Mouse (Mus musculus) CH12.LX (cell line): ENCODE measurements at regions not wholly inside any gene's neighbourhood (a gene's known extent, or its start where the extent isn't known, plus 50 kb on each side); places are given as distances from the start of the nearest gene placed in this dataset.

Source experiments
- DNase-seq: peaks from one replicate; pipeline ENCODE4 v3.0.0-alpha.2; 2013; ENCODE audit errors: extremely low read depth
- H3K27ac ChIP-seq: 2 replicates; pipeline ENCODE4 v1.5.1; 2012; ENCODE audit warnings: low read depth, mild to moderate bottlenecking, control low read depth, moderate library complexity; ENCODE audit not compliant: insufficient read depth
- H3K27me3 ChIP-seq: replicated peaks from 2 replicates; pipeline ENCODE3; 2012; ENCODE audit warnings: inconsistent platforms
- H3K36me3 ChIP-seq, 2 experiments: replicated peaks in 1 of 2; 2 replicates each; pipeline versions ENCODE3 to v1.6.1; 2012; ENCODE audit warnings: inconsistent platforms in 1 of 2, low read length in 1 of 2, mild to moderate bottlenecking in 1 of 2, mixed read lengths in 1 of 2, moderate library complexity in 1 of 2; ENCODE audit not compliant: control insufficient read depth in 1 of 2, insufficient read depth in 1 of 2
- H3K4me1 ChIP-seq, 2 experiments: 2 replicates each; pipeline ENCODE4 v1.6.1; 2012; ENCODE audit warnings: inconsistent platforms in 1 of 2, moderate library complexity in 1 of 2; ENCODE audit not compliant: insufficient read depth in 2 of 2, control insufficient read depth in 1 of 2
- H3K4me2 ChIP-seq: 2 replicates; pipeline ENCODE4 v1.6.1; 2012; ENCODE audit warnings: low read depth, mild to moderate bottlenecking, control low read depth; ENCODE audit not compliant: poor library complexity, insufficient read depth, severe bottlenecking
- H3K4me3 ChIP-seq, 3 experiments: fragments of 150-350 bp in 1 of 3; sonication (generic) in 1 of 3; replicated peaks in 1 of 3; 2 replicates each; pipeline versions ENCODE3 to v1.5.1; 2011 to 2012; ENCODE audit warnings: low read depth in 2 of 3, low read length in 2 of 3, mild to moderate bottlenecking in 2 of 3, moderate library complexity in 2 of 3, control low read depth in 1 of 3, improper control_type of control experiment in 1 of 3, inconsistent platforms in 1 of 3, mixed read lengths in 1 of 3; ENCODE audit not compliant: poor library complexity in 1 of 3
- H3K79me2 ChIP-seq: replicated peaks from 2 replicates; pipeline ENCODE4 v1.6.1; 2012; ENCODE audit warnings: mild to moderate bottlenecking, moderate library complexity; ENCODE audit not compliant: control insufficient read depth, poor library complexity, insufficient read depth, severe bottlenecking; ENCODE audit errors: extremely low read depth
- H3K9ac ChIP-seq: 2 replicates; pipeline ENCODE4 v1.6.1; 2012; ENCODE audit warnings: low read depth, mild to moderate bottlenecking, control low read depth, moderate library complexity; ENCODE audit not compliant: insufficient read depth
- H3K9me3 ChIP-seq: replicated peaks from 2 replicates; pipeline ENCODE3; 2012; ENCODE audit warnings: low read length, inconsistent platforms, mixed read lengths
- BHLHE40 ChIP-seq: IDR thresholded peaks from 2 replicates; pipeline ENCODE4 v1.6.1; 2011; ENCODE audit warnings: mild to moderate bottlenecking, low read depth, low read length, improper control_type of control experiment
- CHD1 ChIP-seq: IDR thresholded peaks from 2 replicates; pipeline ENCODE4 v1.6.1; 2012; ENCODE audit warnings: low read depth, low read length, improper control_type of control experiment, inconsistent platforms
- HCFC1 ChIP-seq: IDR thresholded peaks from 2 replicates; pipeline ENCODE4 v1.6.1; 2012; ENCODE audit warnings: low read depth, mild to moderate bottlenecking, inconsistent platforms, low read length, improper control_type of control experiment
- IRF4 ChIP-seq: IDR thresholded peaks from 2 replicates; pipeline ENCODE4 v1.6.1; 2014; ENCODE audit warnings: low read depth, mild to moderate bottlenecking, inconsistent platforms, low read length, improper control_type of control experiment
- JUN ChIP-seq: IDR thresholded peaks from 2 replicates; pipeline ENCODE4 v1.6.1; 2011; ENCODE audit warnings: low read depth, mild to moderate bottlenecking, low read length, improper control_type of control experiment, moderate library complexity; ENCODE audit not compliant: insufficient read depth
- KAT2A ChIP-seq: IDR thresholded peaks from 2 replicates; pipeline ENCODE4 v1.6.1; 2012; ENCODE audit warnings: low read length, improper control_type of control experiment, inconsistent platforms; ENCODE audit not compliant: insufficient replicate concordance
- MAZ ChIP-seq: IDR thresholded peaks from 2 replicates; pipeline ENCODE4 v1.6.1; 2012; ENCODE audit warnings: low read depth, mild to moderate bottlenecking, inconsistent platforms, low read length, improper control_type of control experiment, moderate library complexity
- MXI1 ChIP-seq: IDR thresholded peaks from 2 replicates; pipeline ENCODE4 v1.6.1; 2011; ENCODE audit warnings: mild to moderate bottlenecking, low read depth, low read length, improper control_type of control experiment
- NELFE ChIP-seq: IDR thresholded peaks from 2 replicates; pipeline ENCODE4 v1.6.1; 2011; ENCODE audit warnings: low read depth, low read length, improper control_type of control experiment
- POLR2AphosphoS2 ChIP-seq: IDR thresholded peaks from 2 replicates; pipeline ENCODE4 v1.6.1; 2011; ENCODE audit warnings: low read depth, low read length, improper control_type of control experiment
- USF2 ChIP-seq: conservative IDR thresholded peaks from 2 replicates; pipeline ENCODE4 v1.6.1; 2011; ENCODE audit warnings: low read depth, low read length, improper control_type of control experiment
- ZC3H11A ChIP-seq: IDR thresholded peaks from 2 replicates; pipeline ENCODE4 v1.6.1; 2012; ENCODE audit warnings: low read depth, mild to moderate bottlenecking, inconsistent platforms, low read length, improper control_type of control experiment
- ZNF384 ChIP-seq: IDR thresholded peaks from 2 replicates; pipeline ENCODE4 v1.6.1; 2012; ENCODE audit warnings: low read depth, low read length, improper control_type of control experiment, inconsistent platforms
- dilution Hi-C: fragments of 300-500 bp; cut with MboI; formaldehyde crosslinking; loops from 2 replicates; pipeline ENCODE4 v1.14.3; 2020; ENCODE audit warnings: low sequenced_read_pairs; ENCODE audit not compliant: extremely low pct_unique_long_range_greater_than_20kb, extremely low pct_ligation_motif_present
- in situ Hi-C: fragments of 300-500 bp; cut with MboI; formaldehyde crosslinking; loops from 3 replicates; pipeline ENCODE4 v1.14.3; 2019; ENCODE audit warnings: low sequenced_read_pairs, low pct_ligation_motif_present, low pct_unique_long_range_greater_than_20kb, mixed read lengths

DNA sequence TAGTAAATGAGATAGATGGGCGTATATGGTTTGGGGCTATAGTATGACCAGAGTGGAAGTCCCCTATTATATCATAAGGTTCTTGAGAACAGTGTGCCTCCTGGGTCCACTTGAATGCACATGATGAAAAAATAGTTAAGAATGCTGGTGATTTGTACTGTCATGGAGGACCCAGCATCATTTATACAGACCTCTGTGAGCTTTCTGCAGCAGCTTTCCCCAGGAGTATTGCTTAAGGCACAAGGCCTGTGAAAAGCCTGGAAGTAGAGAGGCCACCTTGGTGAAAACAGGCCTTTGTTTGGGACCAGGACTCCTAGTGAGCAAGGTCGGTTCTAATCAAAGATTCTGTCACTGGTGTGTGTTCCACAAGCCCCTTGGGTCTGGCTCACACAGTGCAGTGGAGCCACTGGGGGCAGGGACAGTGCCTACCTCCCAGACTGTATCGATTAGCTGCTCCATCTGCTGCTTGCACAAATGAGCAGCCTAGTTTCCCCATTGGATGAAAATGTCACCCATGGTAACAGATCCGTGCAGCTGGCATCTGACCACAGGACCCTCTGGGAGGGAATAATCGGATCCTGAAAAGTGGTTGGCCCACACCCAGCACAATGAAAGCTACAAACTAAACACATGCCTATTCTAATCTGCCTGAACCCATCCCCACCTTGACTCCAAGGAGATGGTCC is 274.2 kb upstream of the Clint1 start:
- H3K4me3 ChIP-seq: no peak overlapping the region
- no peaks in the 10 kb centered on the region for H3K4me1 ChIP-seq
- TF ChIP-seq NELFE (no peak), POLR2AphosphoS2 (no peak), USF2 (no peak), HCFC1 (no peak), BHLHE40 (no peak), IRF4 (no peak), MAZ (no peak)
- no peak for DNase-seq
- H3K27ac ChIP-seq: no peak overlapping the region
- H3K9me3 ChIP-seq: peaks cover 4% of the 10 kb centered on the region
- dilution Hi-C loops: no loop called here
- no peak overlapping the region for H3K4me2 ChIP-seq
- no peaks in the 10 kb centered on the region for H3K36me3 ChIP-seq
- in situ Hi-C loops: no loop called here
- H3K27me3 ChIP-seq: no peaks in the 10 kb centered on the region
- H3K9ac ChIP-seq: no peak overlapping the region
- H3K79me2 ChIP-seq: no peaks in the 10 kb centered on the region

DNA sequence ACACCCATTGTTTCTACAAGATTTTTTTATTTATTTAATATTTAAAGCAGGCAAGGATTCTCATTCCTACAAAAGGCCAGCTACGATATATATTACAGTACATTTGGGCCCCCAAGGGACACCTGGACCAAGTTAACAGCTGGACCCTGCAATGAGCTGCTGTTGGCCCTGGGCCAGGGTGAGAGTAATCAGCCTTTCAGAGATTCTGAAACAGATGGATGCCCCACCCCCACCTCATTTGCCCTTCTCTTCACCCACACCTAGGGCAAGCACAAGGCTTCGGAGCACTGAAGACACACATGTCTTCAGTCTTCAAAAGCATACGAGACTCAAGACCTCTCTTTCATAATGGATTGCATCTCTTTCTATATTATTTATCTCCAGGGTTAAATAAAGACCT is 259.5 kb upstream of the Clint1 start:
- dilution Hi-C loops: no loop called here
- H3K4me1 ChIP-seq: peaks cover 3 to 27% of the 10 kb centered on the region in 2 experiments; a peak in 3 of 4 replicates
- H3K27ac ChIP-seq: no peak overlapping the region
- DNase-seq: no peak
- H3K79me2 ChIP-seq: no peaks in the 10 kb centered on the region
- in situ Hi-C loops: no loop called here
- H3K4me3 ChIP-seq: no peak overlapping the region
- H3K4me2 ChIP-seq: no peak overlapping the region
- no peak for TF ChIP-seq ZNF384
- TF ChIP-seq KAT2A: no peak
- H3K9ac ChIP-seq: no peak overlapping the region
- H3K36me3 ChIP-seq: no peaks in the 10 kb centered on the region
- H3K9me3 ChIP-seq: no peaks in the 10 kb centered on the region
- no peaks in the 10 kb centered on the region for H3K27me3 ChIP-seq

DNA sequence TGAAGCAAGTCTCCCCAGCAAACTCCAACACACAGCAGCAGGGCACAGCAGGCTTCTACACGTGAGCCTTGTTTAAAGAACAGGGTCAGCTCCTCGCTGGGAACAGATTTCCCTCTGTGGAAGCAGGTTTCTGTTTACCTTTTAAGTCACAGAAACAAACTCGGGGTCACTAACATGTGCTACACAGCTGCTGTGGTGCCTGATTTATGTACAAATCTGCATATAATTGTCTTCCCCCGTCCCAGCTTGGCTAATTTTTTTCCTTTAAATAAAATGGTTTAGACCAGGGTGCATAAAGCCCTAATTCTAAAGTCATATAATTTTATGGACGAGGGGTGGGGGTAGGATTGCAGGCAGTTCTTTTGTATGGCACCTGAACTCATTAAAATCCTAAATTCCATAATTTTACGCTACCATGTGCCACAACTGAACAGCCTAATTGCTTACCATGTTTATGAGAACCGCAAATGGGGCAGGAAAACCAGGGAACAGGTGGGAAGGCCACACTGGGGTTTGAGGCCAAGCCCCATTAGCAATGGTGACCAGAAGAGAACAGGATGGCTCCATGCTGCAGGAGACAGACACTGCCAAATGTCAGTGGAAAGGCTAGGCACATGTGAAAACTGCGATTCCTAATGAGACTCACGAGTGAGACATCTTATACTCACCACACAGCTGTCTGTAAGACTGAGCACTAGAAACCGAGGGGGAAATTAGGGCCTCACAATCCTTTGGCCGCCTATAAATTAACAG is 258.8 kb upstream of the Clint1 start:
- dilution Hi-C loops (no loop called here), in situ Hi-C loops (no loop called here)
- H3K36me3 ChIP-seq: no peaks in the 10 kb centered on the region
- peaks cover 6 to 27% of the 10 kb centered on the region in 2 experiments; a peak in 3 of 4 replicates for H3K4me1 ChIP-seq
- H3K79me2 ChIP-seq: no peaks in the 10 kb centered on the region
- TF ChIP-seq CHD1: no peak
- TF ChIP-seq JUN: no peak
- TF ChIP-seq ZC3H11A: no peak
- TF ChIP-seq MXI1: no peak
- H3K4me2 ChIP-seq: no peak overlapping the region
- no peaks in the 10 kb centered on the region for H3K27me3 ChIP-seq
- H3K9me3 ChIP-seq: no peaks in the 10 kb centered on the region
- DNase-seq: no peak
- no peak overlapping the region for H3K4me3 ChIP-seq
- H3K27ac ChIP-seq: no peak overlapping the region
- no peak overlapping the region for H3K9ac ChIP-seq
